ENCODE assay signal across 9 mouse cellular contexts in genomic region chr8:70841147-70842072, GRCm38 (mm10). TPM values are rescaled to one million over a fixed set of nuclear protein-coding genes. Genes with fewer than 3 reads are reported as not detected.
A peak's percentile ranks its signal among the peaks of the same experiment; 100 is the strongest.
DNase-seq lines count a peak whose midpoint lies in the region; ATAC-seq and TF ChIP-seq lines count a peak whose summit lies in the region.
"Had no signal": no experiment of that assay in that cellular context is flagged by ENCODE, and none has a peak within 500 bp of the region (broad histone marks: within the 10 kb centered on the region; RNA-seq: fewer than 3 reads in every experiment).

No protein-coding gene starts in this region.

- H3K9ac ChIP-seq in hindbrain, embryonic 13.5 days: no peak overlapping the region
- H3K9ac ChIP-seq: limb, embryonic 15.5 days had no signal

- WGBS in hindbrain, embryonic 13.5 days: 40% methylated on average over 22 of the region's 22 CpGs

- H3K36me3 ChIP-seq in G1E (replicated peaks): peaks cover 13% of the 10 kb centered on the region
- peaks cover 10% of the 10 kb centered on the region; the same call in 1 of the 2 replicates for H3K36me3 ChIP-seq in hindbrain, embryonic 13.5 days

- no peak for ATAC-seq in G1E (ENCODE audit: extremely low read depth, insufficient number of reproducible peaks, low FRiP score, poor library complexity, severe bottlenecking)
- no peak for ATAC-seq in hindbrain, embryonic 13.5 days (ENCODE audit: low FRiP score)

- H3K4me1 ChIP-seq in G1E (ENCODE audit: insufficient read depth, low read depth, low read length): peaks cover 70% of the 10 kb centered on the region
- H3K4me1 ChIP-seq in hindbrain, embryonic 13.5 days (replicated peaks): peaks cover 20% of the 10 kb centered on the region

- H3K27ac ChIP-seq in hindbrain, embryonic 13.5 days: peak overlapping the region; percentile 93
- H3K27ac ChIP-seq: limb, embryonic 15.5 days had no signal

- peak; percentile 95 for TF ChIP-seq CTCF in G1E (IDR thresholded peaks at IDR 0.05; ENCODE audit: low read depth, low read length)

- peak overlapping the region; percentile 30; the same call in 1 of the 2 replicates for H3K4me3 ChIP-seq in G1E (ENCODE audit: low read depth, low read length)
- H3K4me3 ChIP-seq in hindbrain, embryonic 13.5 days: no peak overlapping the region
- H3K4me3 ChIP-seq: limb, embryonic 15.5 days had no signal

- DNase-seq in G1E (ENCODE audit: low spot score): peak; percentile 69
- DNase-seq in c-Kit-positive CD71-positive TER-119-positive erythroid progenitor cells, embryonic 14.5 days (ENCODE audit: low spot score): peak; percentile 91
- peak; percentile 79 to 94 for DNase-seq in frontal cortex, postnatal 14 days (ENCODE audit: low spot score in 2 of 2)
- peak; percentile 92 for DNase-seq in layer of hippocampus, postnatal 14 days (ENCODE audit: low spot score in 2 of 2)
- DNase-seq in lung, postnatal 36 days: peak; percentile 96
- peak; percentile 88 for DNase-seq in retina, postnatal 1 day
- peak; percentile 91 for DNase-seq in thymus, postnatal 25 days

- H3K4me2 ChIP-seq in hindbrain, embryonic 13.5 days: no peak overlapping the region
- H3K4me2 ChIP-seq: limb, embryonic 15.5 days had no signal

- H3K27me3 ChIP-seq in G1E (ENCODE audit: insufficient read depth, low read length): peaks cover 9% of the 10 kb centered on the region
- no peaks in the 10 kb centered on the region for H3K27me3 ChIP-seq in hindbrain, embryonic 13.5 days
- H3K27me3 ChIP-seq: limb, embryonic 15.5 days had no signal

- no peaks in the 10 kb centered on the region for H3K9me3 ChIP-seq in G1E (replicated peaks)
- H3K9me3 ChIP-seq in hindbrain, embryonic 13.5 days: no peaks in the 10 kb centered on the region
- H3K9me3 ChIP-seq: limb, embryonic 15.5 days had no signal

RNA-seq across cellular contexts. Expression of gene Arrdc2, which starts 1.9 kb away (rescaled TPM):
- total RNA-seq in G1E (2014; fragmentation: Nextera tagmentation): 7.4 and 19.6 TPM in 2 replicates
- total RNA-seq in G1E (2017): 12.3 and 15.0 TPM in 2 replicates
- 78.9 and 92.7 TPM in 2 replicates for polyA plus RNA-seq in G1E (2012)
- 7.6 and 8.1 TPM in 2 replicates for polyA plus RNA-seq in hindbrain, embryonic 13.5 days (2015; fragmentation: Nextera tagmentation; extraction: Ambion mirVana)
- total RNA-seq in layer of hippocampus, postnatal 14 days (2021): 10 to 100 TPM; 23.3 to 24.5 TPM

RNA-seq across cellular contexts. Expression of gene Kcnn1, which starts 21.6 kb away (rescaled TPM):
- not detected in 2 replicates for total RNA-seq in G1E (2014; fragmentation: Nextera tagmentation)
- total RNA-seq in G1E (2017): 0.12 and 0.22 TPM in 2 replicates
- 0.02 and 0.03 TPM in 2 replicates for polyA plus RNA-seq in G1E (2012)
- polyA plus RNA-seq in hindbrain, embryonic 13.5 days (2015; fragmentation: Nextera tagmentation; extraction: Ambion mirVana): 13.3 and 17.7 TPM in 2 replicates
- total RNA-seq in layer of hippocampus, postnatal 14 days (2021): 10 to 100 TPM; 22.0 to 22.8 TPM

RNA-seq across cellular contexts. Expression of gene Ccdc124, which starts 32.3 kb away (rescaled TPM):
- total RNA-seq in G1E (2014; fragmentation: Nextera tagmentation) (17.0 and 18.9 TPM in 2 replicates), G1E (2017) (16.1 and 16.7 TPM in 2 replicates)
- 171 and 172 TPM in 2 replicates for polyA plus RNA-seq in G1E (2012)
- polyA plus RNA-seq in hindbrain, embryonic 13.5 days (2015; fragmentation: Nextera tagmentation; extraction: Ambion mirVana): 157 and 162 TPM in 2 replicates
- 10 to 100 TPM; 84.5 to 92.7 TPM for total RNA-seq in layer of hippocampus, postnatal 14 days (2021)

RNA-seq across cellular contexts. Expression of gene Il12rb1, which starts 33.2 kb away (rescaled TPM):
- total RNA-seq in G1E (2014; fragmentation: Nextera tagmentation) (1.9 and 2.7 TPM in 2 replicates), G1E (2017) (2.3 and 3.1 TPM in 2 replicates)
- 4.6 and 5.6 TPM in 2 replicates for polyA plus RNA-seq in G1E (2012)
- 0.08 and 0.13 TPM in 2 replicates for polyA plus RNA-seq in hindbrain, embryonic 13.5 days (2015; fragmentation: Nextera tagmentation; extraction: Ambion mirVana)
- total RNA-seq in layer of hippocampus, postnatal 14 days (2021): 1 to 10 TPM; 1.5 TPM

RNA-seq across cellular contexts. Expression of gene Mast3, which starts 36.6 kb away (rescaled TPM):
- total RNA-seq in G1E (2014; fragmentation: Nextera tagmentation): 79.8 and 104 TPM in 2 replicates
- 15.7 and 18.9 TPM in 2 replicates for total RNA-seq in G1E (2017)
- 323 and 357 TPM in 2 replicates for polyA plus RNA-seq in G1E (2012)
- polyA plus RNA-seq in hindbrain, embryonic 13.5 days (2015; fragmentation: Nextera tagmentation; extraction: Ambion mirVana): 16.4 and 17.4 TPM in 2 replicates
- total RNA-seq in layer of hippocampus, postnatal 14 days (2021): 100 to 1,000 TPM; 295 to 297 TPM

Comparison
In these comparisons a context has a peak if more than half of its experiments do, and no peak if none do; other contexts are left out.
1. RNA of gene Kcnn1, which starts 21.6 kb away (total RNA-seq): 22.0 to 22.8 TPM in layer of hippocampus, postnatal 14 days; 0.12 to 0.22 TPM in G1E; every median in the first group is over 10 times any median in the second.
2. RNA of gene Ccdc124, which starts 32.3 kb away (total RNA-seq): 84.5 to 92.7 TPM in layer of hippocampus, postnatal 14 days; 16.1 to 18.9 TPM in G1E; every median in the first group is over 4 times any median in the second.
3. Peak in every context shown above with its lines, with median percentiles within 50 percentile points of each other: DNase-seq.